Mouse (Mus musculus): ENCODE data around the gene Rad23b. TPM values are rescaled to one million over a fixed set of nuclear protein-coding genes. Genes with fewer than 3 reads are reported as not detected.
A peak's percentile ranks its signal among the peaks of the same experiment; 100 is the strongest.

Gene Rad23b
- polyA plus RNA-seq, 1 experiment from 2014 or later = 60.2 TPM

- Histone ChIP-seq H3K4me2 (ENCODE audit: low read length) (no peak overlapping the region), H3K4me3 (ENCODE audit: control insufficient read depth in 1 of 2, insufficient read depth in 1 of 2, low read depth in 1 of 2, low read length in 2 of 2) (no peak overlapping the region), H3K27me3 (ENCODE audit: control insufficient read depth, insufficient read depth, low read length) (no peaks in the 10 kb centered on the region), H3K36me3 (ENCODE audit: control insufficient read depth, insufficient read depth, low read length) (peaks cover 81% of the 10 kb centered on the region), H3K4me1 (ENCODE audit: control insufficient read depth in 2 of 2, insufficient read depth in 2 of 2, low read length in 2 of 2) (peaks cover 4 to 8% of the 10 kb centered on the region in 2 experiments; a peak in 3 of 4 replicates), H3K27ac (replicated peaks in 1 of 2; ENCODE audit: control insufficient read depth in 1 of 2, insufficient read depth in 1 of 2, low read depth in 2 of 2, low read length in 2 of 2) (no peak overlapping the region), H3K9me3 (ENCODE audit: control insufficient read depth, low read length) (no peaks in the 10 kb centered on the region), H3K9ac (ENCODE audit: low read length) (no peak overlapping the region)
- WGBS = 86% methylated on average over 2 of the region's 2 CpGs
- no peak for ATAC-seq (ENCODE audit: insufficient number of reproducible peaks, insufficient read depth, low FRiP score, low read depth)
Measured at GRCm38 (mm10) chr4:55386768-55387167, 36.9 kb downstream of the Rad23b start.

GRCm38 (mm10) chr4:55391480-55391879 lies 41.6 kb downstream of the Rad23b start:
- Histone ChIP-seq H3K36me3 (ENCODE audit: control insufficient read depth, insufficient read depth, low read length) (peaks cover 38% of the 10 kb centered on the region), H3K4me2 (ENCODE audit: low read length) (no peak overlapping the region), H3K27me3 (ENCODE audit: control insufficient read depth, insufficient read depth, low read length) (no peaks in the 10 kb centered on the region), H3K27ac (replicated peaks in 1 of 2; ENCODE audit: control insufficient read depth in 1 of 2, insufficient read depth in 1 of 2, low read depth in 2 of 2, low read length in 2 of 2) (peak overlapping the region; percentile 16 to 50; a peak in 2 of 4 replicates), H3K4me1 (ENCODE audit: control insufficient read depth in 2 of 2, insufficient read depth in 2 of 2, low read length in 2 of 2) (peaks cover 4 to 8% of the 10 kb centered on the region in 2 experiments; a peak in 3 of 4 replicates), H3K9me3 (ENCODE audit: control insufficient read depth, low read length) (no peaks in the 10 kb centered on the region), H3K9ac (ENCODE audit: low read length) (no peak overlapping the region), H3K4me3 (ENCODE audit: control insufficient read depth in 1 of 2, insufficient read depth in 1 of 2, low read depth in 1 of 2, low read length in 2 of 2) (no peak overlapping the region)
- 41% methylated on average over 1 of the region's 1 CpGs for WGBS
- no peak for ATAC-seq (ENCODE audit: insufficient number of reproducible peaks, insufficient read depth, low FRiP score, low read depth)

- Histone ChIP-seq H3K4me2 (ENCODE audit: low read length) (no peak overlapping the region), H3K9me3 (ENCODE audit: control insufficient read depth, low read length) (no peaks in the 10 kb centered on the region), H3K27me3 (ENCODE audit: control insufficient read depth, insufficient read depth, low read length) (no peaks in the 10 kb centered on the region), H3K9ac (ENCODE audit: low read length) (no peak overlapping the region), H3K4me3 (ENCODE audit: control insufficient read depth in 1 of 2, insufficient read depth in 1 of 2, low read depth in 1 of 2, low read length in 2 of 2) (no peak overlapping the region), H3K27ac (replicated peaks in 1 of 2; ENCODE audit: control insufficient read depth in 1 of 2, insufficient read depth in 1 of 2, low read depth in 2 of 2, low read length in 2 of 2) (no peak overlapping the region), H3K36me3 (ENCODE audit: control insufficient read depth, insufficient read depth, low read length) (peaks cover 32% of the 10 kb centered on the region), H3K4me1 (ENCODE audit: control insufficient read depth in 2 of 2, insufficient read depth in 2 of 2, low read length in 2 of 2) (peaks cover 4 to 8% of the 10 kb centered on the region in 2 experiments; a peak in 3 of 4 replicates)
- 91% methylated on average over 7 of the region's 7 CpGs for WGBS
- no peak for ATAC-seq (ENCODE audit: insufficient number of reproducible peaks, insufficient read depth, low FRiP score, low read depth)
Measured at GRCm38 (mm10) chr4:55392445-55392844, 42.6 kb downstream of the Rad23b start.

GRCm38 (mm10) chr4:55397911-55398762 lies 48.3 kb downstream of the Rad23b start:
- H3K36me3 ChIP-seq (ENCODE audit: control insufficient read depth, insufficient read depth, low read length) = no peaks in the 10 kb centered on the region
- H3K27ac ChIP-seq (replicated peaks in 1 of 2; ENCODE audit: control insufficient read depth in 1 of 2, insufficient read depth in 1 of 2, low read depth in 2 of 2, low read length in 2 of 2) = no peak overlapping the region
- ATAC-seq (ENCODE audit: insufficient number of reproducible peaks, insufficient read depth, low FRiP score, low read depth) = no peak
- H3K4me2 ChIP-seq (ENCODE audit: low read length) = peak overlapping the region; percentile 23; the same call in 1 of the 2 replicates
- H3K9me3 ChIP-seq (ENCODE audit: control insufficient read depth, low read length) = peaks cover 5% of the 10 kb centered on the region; the same call in 1 of the 2 replicates
- H3K9ac ChIP-seq (ENCODE audit: low read length) = no peak overlapping the region
- H3K4me3 ChIP-seq (ENCODE audit: control insufficient read depth in 1 of 2, insufficient read depth in 1 of 2, low read depth in 1 of 2, low read length in 2 of 2) = no peak overlapping the region
- peaks cover 0 to 2% of the 10 kb centered on the region in 2 experiments; a peak in 2 of 4 replicates for H3K4me1 ChIP-seq (ENCODE audit: control insufficient read depth in 2 of 2, insufficient read depth in 2 of 2, low read length in 2 of 2)
- no peaks in the 10 kb centered on the region for H3K27me3 ChIP-seq (ENCODE audit: control insufficient read depth, insufficient read depth, low read length)
- 38% methylated on average over 17 of the region's 17 CpGs for WGBS

- Histone ChIP-seq H3K9ac (ENCODE audit: low read length) (no peak overlapping the region), H3K9me3 (ENCODE audit: control insufficient read depth, low read length) (peaks cover 5% of the 10 kb centered on the region; the same call in 1 of the 2 replicates), H3K27me3 (ENCODE audit: control insufficient read depth, insufficient read depth, low read length) (no peaks in the 10 kb centered on the region), H3K4me1 (ENCODE audit: control insufficient read depth in 2 of 2, insufficient read depth in 2 of 2, low read length in 2 of 2) (peaks cover 0 to 2% of the 10 kb centered on the region in 2 experiments; a peak in 2 of 4 replicates), H3K4me2 (ENCODE audit: low read length) (no peak overlapping the region), H3K27ac (replicated peaks in 1 of 2; ENCODE audit: control insufficient read depth in 1 of 2, insufficient read depth in 1 of 2, low read depth in 2 of 2, low read length in 2 of 2) (no peak overlapping the region), H3K36me3 (ENCODE audit: control insufficient read depth, insufficient read depth, low read length) (no peaks in the 10 kb centered on the region), H3K4me3 (ENCODE audit: control insufficient read depth in 1 of 2, insufficient read depth in 1 of 2, low read depth in 1 of 2, low read length in 2 of 2) (no peak overlapping the region)
- 78% methylated on average over 11 of the region's 11 CpGs for WGBS
- no peak for ATAC-seq (ENCODE audit: insufficient number of reproducible peaks, insufficient read depth, low FRiP score, low read depth)
Measured at GRCm38 (mm10) chr4:55398901-55399300, 49.1 kb downstream of the Rad23b start.

- Histone ChIP-seq H3K9ac (ENCODE audit: low read length) (no peak overlapping the region), H3K27me3 (ENCODE audit: control insufficient read depth, insufficient read depth, low read length) (no peaks in the 10 kb centered on the region), H3K9me3 (ENCODE audit: control insufficient read depth, low read length) (peaks cover 5% of the 10 kb centered on the region; the same call in 1 of the 2 replicates), H3K4me1 (ENCODE audit: control insufficient read depth in 2 of 2, insufficient read depth in 2 of 2, low read length in 2 of 2) (no peaks in the 10 kb centered on the region), H3K4me3 (ENCODE audit: control insufficient read depth in 1 of 2, insufficient read depth in 1 of 2, low read depth in 1 of 2, low read length in 2 of 2) (no peak overlapping the region), H3K27ac (replicated peaks in 1 of 2; ENCODE audit: control insufficient read depth in 1 of 2, insufficient read depth in 1 of 2, low read depth in 2 of 2, low read length in 2 of 2) (no peak overlapping the region), H3K4me2 (ENCODE audit: low read length) (no peak overlapping the region), H3K36me3 (ENCODE audit: control insufficient read depth, insufficient read depth, low read length) (no peaks in the 10 kb centered on the region)
- no peak for ATAC-seq (ENCODE audit: insufficient number of reproducible peaks, insufficient read depth, low FRiP score, low read depth)
- WGBS = 69% methylated on average over 3 of the region's 3 CpGs
Measured at GRCm38 (mm10) chr4:55405329-55405728, 55.5 kb downstream of the Rad23b start.

- WGBS = 94% methylated on average over 1 of the region's 1 CpGs
- H3K27me3 ChIP-seq (ENCODE audit: control insufficient read depth, insufficient read depth, low read length) = no peaks in the 10 kb centered on the region
- ATAC-seq (ENCODE audit: insufficient number of reproducible peaks, insufficient read depth, low FRiP score, low read depth) = no peak
- H3K9ac ChIP-seq (ENCODE audit: low read length) = no peak overlapping the region
- H3K9me3 ChIP-seq (ENCODE audit: control insufficient read depth, low read length) = peaks cover under 1% of the 10 kb centered on the region; the same call in 1 of the 2 replicates
- H3K36me3 ChIP-seq (ENCODE audit: control insufficient read depth, insufficient read depth, low read length) = no peaks in the 10 kb centered on the region
- H3K4me1 ChIP-seq (ENCODE audit: control insufficient read depth in 2 of 2, insufficient read depth in 2 of 2, low read length in 2 of 2) = no peaks in the 10 kb centered on the region
- no peak overlapping the region for H3K4me3 ChIP-seq (ENCODE audit: control insufficient read depth in 1 of 2, insufficient read depth in 1 of 2, low read depth in 1 of 2, low read length in 2 of 2)
- no peak overlapping the region for H3K27ac ChIP-seq (replicated peaks in 1 of 2; ENCODE audit: control insufficient read depth in 1 of 2, insufficient read depth in 1 of 2, low read depth in 2 of 2, low read length in 2 of 2)
- H3K4me2 ChIP-seq (ENCODE audit: low read length) = no peak overlapping the region
Measured at GRCm38 (mm10) chr4:55406558-55406957, 56.7 kb downstream of the Rad23b start.
